ENCODE assay signal across 8 mouse cellular contexts in genomic region chr3:138463137-138463536, GRCm38 (mm10). TPM values are rescaled to one million over a fixed set of nuclear protein-coding genes. Genes with fewer than 3 reads are reported as not detected.
A peak's percentile ranks its signal among the peaks of the same experiment; 100 is the strongest.
DNase-seq lines count a peak whose midpoint lies in the region; ATAC-seq and TF ChIP-seq lines count a peak whose summit lies in the region.

No protein-coding gene starts in this region.

- no peak overlapping the region for H3K9ac ChIP-seq in ES-Bruce4 (ENCODE audit: low read depth, poor library complexity, severe bottlenecking)
- no peak overlapping the region for H3K9ac ChIP-seq in forebrain, embryonic 14.5 days (ENCODE audit: low read length)
- no peak overlapping the region for H3K9ac ChIP-seq in midbrain, embryonic 15.5 days
- no peak overlapping the region for H3K9ac ChIP-seq in heart, embryonic 12.5 days

- TF ChIP-seq EP300 in ES-Bruce4 (IDR thresholded peaks at IDR 0.05; ENCODE audit: insufficient read depth, low read depth, low read length), result no peak

- H3K27me3 ChIP-seq in ES-Bruce4 (ENCODE audit: control insufficient read depth, insufficient read depth, low read length, poor library complexity, severe bottlenecking), result no peaks in the 10 kb centered on the region
- no peaks in the 10 kb centered on the region for H3K27me3 ChIP-seq in forebrain, embryonic 14.5 days (replicated peaks; ENCODE audit: control insufficient read depth, insufficient read depth, low read length)
- H3K27me3 ChIP-seq in midbrain, embryonic 15.5 days (replicated peaks), result no peaks in the 10 kb centered on the region
- no peaks in the 10 kb centered on the region for H3K27me3 ChIP-seq in heart, embryonic 12.5 days (replicated peaks)

- H3K9me3 ChIP-seq in ES-Bruce4 (replicated peaks; ENCODE audit: control insufficient read depth, insufficient read depth, low read length, poor library complexity, severe bottlenecking), result no peaks in the 10 kb centered on the region
- H3K9me3 ChIP-seq in forebrain, embryonic 14.5 days (replicated peaks; ENCODE audit: control insufficient read depth, low read length), result no peaks in the 10 kb centered on the region
- no peaks in the 10 kb centered on the region for H3K9me3 ChIP-seq in midbrain, embryonic 15.5 days
- no peaks in the 10 kb centered on the region for H3K9me3 ChIP-seq in heart, embryonic 12.5 days (replicated peaks)

- H3K36me3 ChIP-seq in ES-Bruce4 (ENCODE audit: control insufficient read depth, insufficient read depth, low read length, poor library complexity, severe bottlenecking), result peaks cover 52% of the 10 kb centered on the region
- H3K36me3 ChIP-seq in forebrain, embryonic 14.5 days (ENCODE audit: control insufficient read depth, insufficient read depth, low read length), result peaks cover 86% of the 10 kb centered on the region
- H3K36me3 ChIP-seq in midbrain, embryonic 15.5 days (replicated peaks), result peaks cover 41% of the 10 kb centered on the region
- peaks cover 83% of the 10 kb centered on the region for H3K36me3 ChIP-seq in heart, embryonic 12.5 days

- no peaks in the 10 kb centered on the region for H3K4me1 ChIP-seq in ES-Bruce4 (ENCODE audit: control insufficient read depth, insufficient read depth, low read length)
- H3K4me1 ChIP-seq in forebrain, embryonic 14.5 days (ENCODE audit: control insufficient read depth, insufficient read depth, low read length), result no peaks in the 10 kb centered on the region
- H3K4me1 ChIP-seq in midbrain, embryonic 15.5 days, result no peaks in the 10 kb centered on the region
- no peaks in the 10 kb centered on the region for H3K4me1 ChIP-seq in heart, embryonic 12.5 days (replicated peaks)

- ATAC-seq in forebrain, embryonic 14.5 days, result peak; percentile 65
- peak; percentile 70; the same call in 1 of the 2 replicates for ATAC-seq in midbrain, embryonic 15.5 days (replicated peaks)
- no peak for ATAC-seq in heart, embryonic 12.5 days (ENCODE audit: insufficient number of reproducible peaks, low FRiP score)

- TF ChIP-seq CTCF in gastrocnemius, adult 2 months (IDR thresholded peaks at IDR 0.05), result peak; percentile 52
- TF ChIP-seq CTCF in ES-Bruce4 (IDR thresholded peaks at IDR 0.05; ENCODE audit: low read depth, low read length), result peak; percentile 32

- no peak overlapping the region for H3K4me2 ChIP-seq in forebrain, embryonic 14.5 days (ENCODE audit: low read length)
- H3K4me2 ChIP-seq in midbrain, embryonic 15.5 days, result no peak overlapping the region
- H3K4me2 ChIP-seq in heart, embryonic 12.5 days, result no peak overlapping the region

- no peak for DNase-seq in gastrocnemius, adult 2 months
- no peak for DNase-seq in gastrocnemius, adult 8-10 months (ENCODE audit: low spot score in 2 of 2)
- DNase-seq in forebrain, embryonic 14.5 days (ENCODE audit: low spot score), result peak; percentile 70
- DNase-seq in kidney, postnatal 4 days, result peak; percentile 59 to 65
- no peak for DNase-seq in frontal cortex, postnatal 25 days (ENCODE audit: low spot score in 2 of 2)

- H3K4me3 ChIP-seq in gastrocnemius, adult 2 months, result no peak overlapping the region
- H3K4me3 ChIP-seq in ES-Bruce4 (ENCODE audit: low read depth, low read length), result no peak overlapping the region
- H3K4me3 ChIP-seq in forebrain, embryonic 14.5 days (ENCODE audit: low read depth, low read length), result no peak overlapping the region
- no peak overlapping the region for H3K4me3 ChIP-seq in midbrain, embryonic 15.5 days
- H3K4me3 ChIP-seq in heart, embryonic 12.5 days, result no peak overlapping the region

- TF ChIP-seq POLR2A in ES-Bruce4 (IDR thresholded peaks at IDR 0.05; ENCODE audit: insufficient read depth, low read length), result no peak

- H3K27ac ChIP-seq in gastrocnemius, adult 2 months, result no peak overlapping the region
- H3K27ac ChIP-seq in ES-Bruce4 (ENCODE audit: insufficient read depth, low read length), result no peak overlapping the region
- H3K27ac ChIP-seq in forebrain, embryonic 14.5 days (ENCODE audit: low read depth, low read length), result no peak overlapping the region
- no peak overlapping the region for H3K27ac ChIP-seq in midbrain, embryonic 15.5 days
- no peak overlapping the region for H3K27ac ChIP-seq in heart, embryonic 12.5 days (ENCODE audit: poor library complexity, severe bottlenecking)

- 86% methylated on average over 2 of the region's 2 CpGs for WGBS in forebrain, embryonic 14.5 days
- WGBS in midbrain, embryonic 15.5 days, result 86% methylated on average over 2 of the region's 2 CpGs
- WGBS in heart, embryonic 12.5 days, result 84% methylated on average over 2 of the region's 2 CpGs

- intact Hi-C loops in gastrocnemius, adult 2 months (cut with DNase I), result loop anchor here (5.0 kb wide), 1 partner anchor 444 kb away; no protein-coding TSS in a partner anchor

RNA-seq across cellular contexts. Expression of gene Adh5, which starts 20.2 kb away (rescaled TPM):
- 10 to 100 TPM; 51.8 to 60.6 TPM for total RNA-seq in gastrocnemius, adult 2 months (2021)
- 10 to 100 TPM; 61.0 to 64.1 (median 61.7) TPM for total RNA-seq in gastrocnemius, adult 8-10 months (2022)
- 242 and 250 TPM in 2 replicates for polyA plus RNA-seq in ES-Bruce4 (2011; ENCODE audit: insufficient read depth, insufficient read length, low read depth, missing spikeins)
- polyA plus RNA-seq in forebrain, embryonic 14.5 days (2014; fragmentation: Nextera tagmentation; extraction: Ambion mirVana), result 295 and 320 TPM in 2 replicates
- polyA plus RNA-seq in midbrain, embryonic 15.5 days (2015; fragmentation: Nextera tagmentation; extraction: Ambion mirVana), result 194 and 197 TPM in 2 replicates
- 153 and 159 TPM in 2 replicates for polyA plus RNA-seq in heart, embryonic 12.5 days (2016; fragmentation: Nextera tagmentation; extraction: Ambion mirVana)

RNA-seq across cellular contexts. Expression of gene Metap1, which starts 26.2 kb away (rescaled TPM):
- total RNA-seq in gastrocnemius, adult 2 months (2021), result 10 to 100 TPM; 44.7 to 49.3 TPM
- total RNA-seq in gastrocnemius, adult 8-10 months (2022), result 10 to 100 TPM; 51.4 to 54.0 (median 53.7) TPM
- 105 TPM in 2 replicates for polyA plus RNA-seq in ES-Bruce4 (2011; ENCODE audit: insufficient read depth, insufficient read length, low read depth, missing spikeins)
- 48.9 and 51.8 TPM in 2 replicates for polyA plus RNA-seq in forebrain, embryonic 14.5 days (2014; fragmentation: Nextera tagmentation; extraction: Ambion mirVana)
- 47.6 and 48.5 TPM in 2 replicates for polyA plus RNA-seq in midbrain, embryonic 15.5 days (2015; fragmentation: Nextera tagmentation; extraction: Ambion mirVana)
- 38.8 and 40.9 TPM in 2 replicates for polyA plus RNA-seq in heart, embryonic 12.5 days (2016; fragmentation: Nextera tagmentation; extraction: Ambion mirVana)

RNA-seq across cellular contexts. Expression of gene Adh4, which starts 47.9 kb away (rescaled TPM):
- total RNA-seq in gastrocnemius, adult 2 months (2021), result not detected
- not detected for total RNA-seq in gastrocnemius, adult 8-10 months (2022)
- polyA plus RNA-seq in ES-Bruce4 (2011; ENCODE audit: insufficient read depth, insufficient read length, low read depth, missing spikeins), result not detected in 2 replicates
- not detected in 2 replicates for polyA plus RNA-seq in forebrain, embryonic 14.5 days (2014; fragmentation: Nextera tagmentation; extraction: Ambion mirVana)
- not detected in 2 replicates for polyA plus RNA-seq in midbrain, embryonic 15.5 days (2015; fragmentation: Nextera tagmentation; extraction: Ambion mirVana)
- polyA plus RNA-seq in heart, embryonic 12.5 days (2016; fragmentation: Nextera tagmentation; extraction: Ambion mirVana), result not detected in 2 replicates

Comparison
In these comparisons a context has a peak if more than half of its experiments do, and no peak if none do; other contexts are left out.
1. DNase-seq: peak in forebrain, embryonic 14.5 days (single experiment) and kidney, postnatal 4 days (2 of 2); none in gastrocnemius, adult 2 months (single experiment), gastrocnemius, adult 8-10 months (0 of 2) and frontal cortex, postnatal 25 days (0 of 2).